Mouse (Mus musculus): ENCODE measurements around the gene Wnt7b.
A peak's percentile ranks its signal among the peaks of the same experiment; 100 is the strongest.

The Wnt7b gene

DNA sequence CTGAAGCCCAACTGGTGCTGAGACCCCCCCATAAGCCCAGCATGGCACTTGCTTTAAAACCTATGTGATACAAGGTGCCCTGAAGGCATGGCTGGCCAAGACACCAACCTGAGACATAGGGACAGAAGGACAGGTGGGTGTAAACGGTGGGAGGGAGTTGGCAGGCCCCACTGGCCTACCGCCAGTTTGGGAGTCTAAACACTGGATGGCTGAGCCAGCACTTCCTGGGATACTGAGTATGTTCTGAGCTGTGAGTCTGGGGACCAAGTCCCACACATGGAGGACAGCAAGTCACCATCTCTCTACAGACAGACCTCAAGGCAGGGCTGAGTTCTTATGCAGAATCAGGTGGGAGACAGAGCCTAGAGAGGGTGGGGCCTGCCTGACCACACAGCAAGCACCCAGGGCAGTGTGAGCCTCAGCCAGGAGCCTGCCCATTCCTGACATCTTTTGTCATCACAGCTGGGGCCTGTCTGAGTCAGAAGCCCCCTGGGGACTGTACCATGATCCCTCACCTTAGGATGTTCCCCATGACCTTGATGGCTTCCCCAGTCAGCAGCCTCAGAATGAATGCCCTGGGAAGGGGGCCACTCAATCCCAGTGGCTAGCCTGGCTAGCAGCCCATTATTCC, 13.0 kb downstream of the Wnt7b start:
- DNase-seq = no peak

DNA sequence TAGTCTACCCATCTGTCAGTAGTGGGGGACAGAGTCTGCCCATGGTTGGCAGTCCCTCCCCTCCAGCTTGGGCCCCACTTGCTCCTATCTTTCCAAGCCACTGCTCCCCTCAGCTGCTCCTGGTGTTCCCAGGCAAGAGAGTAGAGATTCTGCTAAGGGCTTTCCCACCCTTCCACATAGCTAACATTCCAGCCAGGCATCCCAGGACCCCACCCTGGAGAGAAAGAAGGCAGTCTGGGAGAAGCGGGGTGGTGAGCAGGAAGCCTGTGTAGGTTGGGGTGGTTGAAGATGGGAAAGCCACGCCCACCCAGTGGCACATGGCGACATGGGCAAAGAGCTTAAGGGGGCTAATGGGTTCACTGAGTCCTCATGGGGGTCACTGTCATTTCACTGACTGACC, 13.9 kb downstream of the Wnt7b start:
- DNase-seq = no peak

DNA sequence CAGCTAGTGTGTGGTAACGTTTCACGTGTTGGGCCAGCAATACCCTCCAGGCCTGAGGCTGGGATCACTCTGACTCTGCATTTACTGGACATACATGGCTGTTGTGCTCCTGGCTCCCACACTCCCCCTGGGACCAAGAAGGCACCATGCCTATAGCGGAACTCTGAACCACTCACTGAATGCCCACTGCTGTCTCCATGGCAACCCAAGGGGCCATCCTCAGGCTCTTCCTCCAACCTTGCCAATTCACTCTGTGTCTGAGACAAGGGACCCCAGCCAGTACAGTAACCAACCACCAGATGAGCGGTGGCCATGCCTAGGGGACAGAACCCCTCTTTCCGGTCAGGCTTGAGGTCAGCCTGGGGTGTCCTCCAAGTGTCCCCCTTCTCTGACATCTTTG, 17.3 kb downstream of the Wnt7b start:
- no peak for DNase-seq

DNA sequence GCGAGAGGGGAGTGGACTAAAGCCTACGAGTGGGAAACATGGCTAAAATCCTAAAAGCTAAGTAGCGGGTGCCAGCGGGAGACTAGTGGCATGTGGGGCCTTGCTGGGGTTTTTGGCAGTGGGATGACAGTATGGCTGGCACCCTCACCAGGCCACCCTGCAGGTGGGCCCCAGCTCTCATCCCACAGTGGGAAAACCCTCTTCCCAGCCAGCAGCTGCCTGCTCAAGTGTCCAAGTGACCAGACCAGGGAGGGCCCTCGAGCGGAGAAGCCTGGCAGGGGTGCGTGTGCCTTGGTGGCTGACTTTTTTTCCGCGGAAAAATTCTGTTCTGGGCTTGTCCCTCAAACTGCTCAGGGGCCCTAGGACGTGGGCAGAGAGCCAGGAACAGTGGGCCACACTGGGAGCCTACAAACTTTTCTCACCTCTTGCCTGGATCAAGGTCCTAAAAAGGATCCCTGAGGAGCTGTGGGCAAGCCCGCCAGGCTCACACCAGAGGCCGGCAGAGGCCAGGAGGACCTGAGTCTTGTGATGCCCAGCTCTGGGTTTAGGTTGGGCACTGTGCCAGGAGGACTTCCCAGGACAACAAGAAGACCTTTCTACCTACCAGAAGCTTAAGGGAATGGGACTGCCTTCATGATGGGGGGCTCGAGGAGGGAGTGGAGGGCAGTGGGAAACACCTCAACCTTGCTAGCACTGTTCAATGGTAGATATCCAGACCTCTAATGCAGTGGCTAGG, 18.1 kb downstream of the Wnt7b start:
- DNase-seq = no peak

DNA sequence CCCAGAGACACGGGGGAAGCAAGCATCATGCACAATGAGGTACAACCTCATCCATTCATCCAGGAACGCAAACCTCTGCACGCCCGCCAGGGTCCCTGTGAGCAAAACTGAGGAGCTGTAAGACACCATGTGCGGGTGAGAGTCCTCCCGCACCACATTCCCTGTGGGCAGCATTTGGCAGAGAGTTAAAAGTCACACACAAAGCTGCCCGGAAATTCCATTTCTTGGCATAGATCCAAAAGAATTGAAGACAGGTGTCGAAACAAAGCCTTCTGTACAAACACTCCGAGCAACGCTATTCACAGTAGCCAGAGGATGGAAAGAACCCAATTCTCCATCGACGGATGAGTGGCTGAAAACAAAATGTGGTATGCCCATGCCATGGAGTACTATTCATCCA, 20.3 kb downstream of the Wnt7b start:
- no peak for DNase-seq

DNA sequence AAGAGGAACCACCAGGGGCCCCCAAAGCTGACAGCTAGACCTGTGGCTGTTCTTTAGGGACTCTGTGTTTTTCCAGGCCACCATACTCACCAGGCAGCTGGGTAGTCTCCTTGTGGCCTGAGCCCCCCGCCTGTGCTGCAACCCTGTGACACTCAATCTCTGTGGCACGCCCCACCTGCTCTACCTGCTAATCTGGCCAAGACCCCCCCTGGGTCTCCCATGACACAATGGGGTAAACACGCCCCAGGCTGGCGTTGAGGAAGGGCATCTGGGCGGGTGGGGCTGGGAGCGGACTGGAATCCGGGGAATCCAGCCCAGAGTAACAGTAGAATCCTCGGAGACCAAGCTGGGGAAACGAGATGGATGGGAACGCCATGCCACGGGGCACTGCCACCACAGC, 21.4 kb downstream of the Wnt7b start:
- no peak for DNase-seq

DNA sequence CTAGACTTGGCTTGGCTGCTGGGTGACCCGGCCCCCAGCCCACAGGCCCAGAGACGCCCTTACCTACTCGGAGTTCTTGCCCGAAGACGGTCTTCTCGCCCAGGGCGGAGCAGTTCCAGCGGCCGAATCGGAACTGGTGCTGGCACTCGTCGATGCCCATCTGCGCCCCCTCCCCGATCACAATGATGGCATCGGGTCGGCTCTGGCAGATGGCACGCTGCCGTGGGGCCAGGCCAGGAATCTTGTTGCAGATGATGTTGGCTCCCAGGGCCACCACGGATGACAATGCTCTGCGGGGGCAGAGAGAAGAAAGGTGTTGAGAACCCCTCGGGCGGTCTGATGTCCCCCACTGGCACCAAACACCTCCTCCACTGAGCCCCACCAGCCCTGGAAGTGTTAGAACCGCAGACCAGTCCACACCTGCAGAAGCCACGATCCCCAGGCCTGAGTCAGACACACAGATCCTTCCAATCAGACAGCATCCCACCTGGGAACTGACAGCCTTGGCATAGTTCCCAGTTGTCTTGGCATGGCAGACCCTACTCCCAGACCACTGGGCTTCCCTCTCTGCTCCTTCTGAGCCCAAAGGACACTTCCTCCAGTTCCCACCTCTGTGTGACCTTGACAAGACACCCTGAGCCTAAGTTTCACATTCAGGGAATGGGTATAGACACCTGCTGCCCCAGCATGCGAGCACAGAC, 23.3 kb downstream of the Wnt7b start:
- DNase-seq = no peak

DNA sequence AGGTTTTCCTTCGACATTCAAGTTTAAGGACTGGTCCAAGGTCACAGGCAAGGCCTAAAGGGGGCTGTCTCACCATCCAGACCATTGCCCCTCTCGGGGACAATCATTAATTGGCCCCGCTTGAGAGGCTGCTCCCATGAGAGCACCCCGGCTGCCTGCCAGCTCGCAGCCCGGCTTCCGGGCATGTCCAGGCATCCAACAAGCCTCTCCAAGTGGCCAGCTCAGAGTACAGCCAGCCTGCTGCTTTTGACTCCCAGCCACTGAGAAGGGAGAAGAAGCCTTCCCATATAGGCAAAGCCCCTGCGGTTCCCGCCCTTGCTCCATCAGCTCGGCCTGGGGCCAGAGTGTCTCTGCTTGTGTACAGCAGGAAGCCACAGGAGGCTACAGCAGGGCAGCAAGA, 26.5 kb downstream of the Wnt7b start:
- no peak for DNase-seq

DNA sequence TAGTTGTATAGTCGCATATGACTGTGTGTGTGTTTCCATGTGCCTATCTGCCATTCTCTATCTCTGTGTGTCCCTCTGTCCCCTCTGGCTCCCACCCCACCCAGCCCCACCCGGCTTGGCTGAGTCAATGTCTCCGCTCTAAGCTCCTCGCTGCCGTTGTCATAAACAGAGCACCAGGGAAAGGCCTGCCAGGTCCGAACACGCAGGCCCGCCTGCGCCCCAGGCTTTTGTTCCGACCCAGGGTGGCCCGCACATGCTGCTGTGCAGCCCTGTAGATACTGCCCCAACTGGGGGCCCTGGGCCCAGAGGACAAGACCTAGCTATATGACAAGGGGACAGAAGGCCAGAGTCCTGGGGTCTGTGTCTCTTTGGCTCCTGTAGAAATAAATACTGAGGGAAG, 28.9 kb downstream of the Wnt7b start:
- no peak for DNase-seq

DNA sequence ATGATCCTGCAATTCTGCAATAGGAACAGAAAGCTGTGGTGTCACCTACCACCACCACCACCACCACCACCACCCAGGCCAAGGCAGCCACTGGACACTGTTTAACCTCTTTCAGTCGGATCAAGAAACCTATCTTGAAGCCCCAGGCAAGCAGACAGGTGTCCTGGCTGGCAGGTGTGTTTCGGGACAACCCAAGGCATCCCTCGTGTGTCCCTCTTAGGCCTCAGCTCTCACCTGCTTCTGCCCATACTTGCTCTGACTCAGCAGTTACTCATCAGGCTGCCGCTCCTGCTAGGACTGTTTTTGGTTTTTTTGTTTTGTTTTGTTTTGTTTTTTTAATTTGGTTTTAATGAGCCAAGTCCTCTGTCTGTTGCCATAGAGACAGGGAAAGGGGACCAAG, 35.8 kb downstream of the Wnt7b start:
- no peak for DNase-seq

DNA sequence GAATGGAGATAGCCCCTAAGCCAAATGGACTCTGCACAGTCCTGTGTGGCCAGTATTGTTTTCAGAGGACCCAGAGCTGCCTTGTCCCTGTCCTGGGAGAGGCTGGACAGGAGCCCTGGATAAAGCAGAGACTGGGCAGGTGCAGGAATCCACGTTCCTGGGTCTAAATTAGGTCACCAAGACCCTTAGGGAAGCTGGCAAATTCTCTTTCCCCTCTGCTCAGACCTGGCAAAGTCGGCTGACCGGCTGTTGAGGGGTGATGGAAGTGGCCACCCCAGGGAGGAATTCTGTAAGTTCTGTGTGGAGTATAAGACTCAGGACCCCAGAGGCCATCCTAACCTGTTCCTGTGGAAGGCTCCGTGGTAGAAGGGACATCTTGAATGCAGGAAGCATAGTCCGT, 36.9 kb downstream of the Wnt7b start:
- no peak for DNase-seq

DNA sequence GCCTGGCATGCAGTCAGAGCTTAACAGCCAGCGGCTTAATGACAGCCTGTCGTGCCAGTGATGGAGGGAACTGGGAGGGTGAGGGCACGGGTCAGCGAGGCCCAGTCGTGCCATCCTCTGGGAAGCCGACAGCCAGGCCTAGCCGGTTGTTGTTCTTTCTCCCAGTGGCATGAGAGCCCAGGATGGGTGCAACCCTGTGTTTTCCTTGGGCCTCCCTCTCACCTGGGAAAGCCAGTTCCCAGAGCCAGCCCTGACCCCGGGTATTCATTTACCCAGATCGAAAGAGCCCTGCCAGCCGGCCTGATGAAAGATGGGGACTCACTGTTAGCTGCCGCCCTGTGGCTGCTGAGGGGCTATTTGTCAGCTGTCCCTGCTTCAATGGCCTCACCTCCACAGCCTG, 44.1 kb downstream of the Wnt7b start:
- no peak for DNase-seq

DNA sequence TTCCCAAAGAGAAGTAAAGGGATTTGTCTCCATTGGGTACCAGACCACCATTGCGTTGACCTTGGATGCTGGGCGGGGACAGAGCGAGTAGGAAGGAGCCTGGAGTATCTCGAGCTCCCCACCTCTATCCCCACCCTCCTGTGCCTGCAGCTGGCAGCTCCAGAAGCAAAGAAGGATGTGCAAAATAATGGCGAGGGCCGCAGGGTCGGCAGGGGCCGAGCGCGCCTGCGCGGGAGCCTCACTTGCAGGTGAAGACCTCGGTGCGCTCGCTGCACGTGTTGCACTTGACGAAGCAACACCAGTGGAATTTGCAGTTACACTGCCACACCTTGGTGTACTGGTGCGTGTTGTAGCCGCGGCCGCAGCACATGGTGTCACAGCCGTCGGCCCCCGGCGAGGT, 45.1 kb downstream of the Wnt7b start:
- no peak for DNase-seq

DNA sequence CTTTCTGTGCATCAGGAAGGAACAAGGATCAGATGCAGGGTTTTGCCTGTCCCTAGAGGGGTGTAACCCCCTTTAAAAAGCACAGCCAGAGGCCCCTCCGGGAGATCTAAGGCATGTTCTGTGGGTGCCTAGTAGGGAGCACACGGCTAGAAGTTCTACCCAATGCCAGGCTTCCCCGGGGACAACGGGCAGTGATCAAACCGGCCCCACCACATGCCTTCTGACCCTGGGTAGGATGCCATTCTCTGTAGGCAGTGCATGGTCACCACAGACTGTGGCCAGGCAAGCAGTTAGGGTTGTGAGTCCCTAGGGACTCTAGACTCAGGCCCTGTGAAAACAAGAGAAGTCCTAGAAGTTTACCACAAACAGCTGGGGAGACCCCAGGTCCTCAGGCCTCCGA, 47.6 kb downstream of the Wnt7b start:
- DNase-seq = no peak

DNA sequence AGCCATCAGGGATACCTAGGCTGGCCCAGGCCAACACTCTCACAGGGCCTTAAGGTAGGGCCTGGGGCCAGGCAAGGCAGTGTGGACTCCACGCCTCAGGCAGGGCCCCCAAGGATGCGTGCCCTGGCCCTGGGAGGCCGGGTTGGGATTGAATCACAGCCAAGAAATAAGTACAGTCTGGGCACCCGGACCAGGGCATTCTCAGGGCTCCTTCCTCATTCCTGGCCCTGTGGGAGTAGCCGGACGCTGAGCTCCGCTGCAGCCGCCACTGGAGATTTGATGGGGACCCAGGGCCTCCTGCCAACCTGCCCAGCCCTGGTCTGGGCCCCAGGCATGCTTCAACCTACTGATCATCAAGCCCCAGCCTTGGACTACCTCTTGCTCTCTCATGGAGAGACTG, 48.1 kb downstream of the Wnt7b start:
- DNase-seq = no peak

DNA sequence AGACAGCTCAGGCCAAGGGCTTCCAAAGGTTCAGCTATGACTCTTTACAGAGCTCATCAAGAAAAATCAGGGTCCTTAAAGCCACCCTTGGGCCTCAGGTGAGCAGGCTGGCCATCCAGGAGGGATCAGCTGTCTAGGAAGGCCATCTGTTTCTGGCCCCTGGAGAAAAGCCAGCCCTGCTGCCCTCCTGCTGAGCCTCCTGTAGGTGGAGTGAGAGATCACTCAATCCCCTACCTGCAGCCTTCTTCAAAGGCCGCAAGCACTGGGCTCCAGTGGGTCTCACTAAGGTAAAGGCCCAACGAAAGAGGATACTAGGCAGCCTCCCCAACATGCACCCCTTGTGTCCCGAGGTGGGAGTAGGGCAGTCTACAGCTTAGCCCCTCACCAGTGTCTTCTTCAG, 50.2 kb downstream of the Wnt7b start:
- DNase-seq = no peak

DNA sequence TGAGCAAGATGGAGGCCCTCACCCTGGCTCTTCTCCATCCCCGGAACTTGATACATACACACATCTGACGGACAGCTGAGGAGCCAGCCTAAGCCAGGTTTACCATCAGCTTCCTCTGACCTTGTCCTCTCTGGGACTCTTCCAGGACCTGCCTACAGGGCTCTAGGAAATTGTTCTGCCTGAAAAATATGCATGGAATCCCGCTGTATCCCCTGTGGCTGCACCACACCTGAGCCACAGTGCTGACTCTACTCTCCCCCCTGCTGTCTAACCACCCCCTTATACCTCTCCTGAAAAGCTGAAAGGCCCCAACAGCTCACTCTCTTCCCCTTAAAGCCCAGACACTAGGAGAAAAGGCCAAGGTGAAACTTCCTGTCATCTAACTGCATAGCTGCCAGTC, 52.4 kb downstream of the Wnt7b start:
- no peak for DNase-seq

DNA sequence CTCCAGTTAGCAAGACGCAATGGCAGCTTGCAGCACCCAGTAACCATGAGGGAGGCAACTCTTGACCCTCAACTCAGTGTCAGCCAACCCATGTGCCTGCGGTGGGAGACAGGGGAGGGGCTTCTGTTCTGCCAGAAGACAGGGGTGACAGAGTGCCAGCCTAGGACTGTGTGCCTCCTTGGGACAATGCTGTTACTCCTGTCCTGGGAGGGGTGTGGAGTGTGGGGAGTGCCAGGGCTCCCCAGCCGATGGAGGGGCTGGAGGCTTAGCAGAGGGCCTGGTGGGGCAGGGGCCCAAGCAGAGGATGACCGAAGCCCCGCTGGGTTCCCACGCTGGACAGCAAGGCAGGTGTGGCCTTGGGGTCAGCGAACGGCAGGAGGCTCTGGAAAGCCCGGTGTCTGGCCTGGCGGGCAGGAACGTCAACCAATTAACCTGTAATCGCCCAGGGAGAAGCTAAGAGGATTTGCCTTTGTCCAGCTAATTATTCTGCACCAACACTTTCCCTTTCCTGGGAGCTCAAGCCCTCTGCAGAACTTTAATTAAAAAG, 57.8 kb downstream of the Wnt7b start:
- no peak for DNase-seq

DNA sequence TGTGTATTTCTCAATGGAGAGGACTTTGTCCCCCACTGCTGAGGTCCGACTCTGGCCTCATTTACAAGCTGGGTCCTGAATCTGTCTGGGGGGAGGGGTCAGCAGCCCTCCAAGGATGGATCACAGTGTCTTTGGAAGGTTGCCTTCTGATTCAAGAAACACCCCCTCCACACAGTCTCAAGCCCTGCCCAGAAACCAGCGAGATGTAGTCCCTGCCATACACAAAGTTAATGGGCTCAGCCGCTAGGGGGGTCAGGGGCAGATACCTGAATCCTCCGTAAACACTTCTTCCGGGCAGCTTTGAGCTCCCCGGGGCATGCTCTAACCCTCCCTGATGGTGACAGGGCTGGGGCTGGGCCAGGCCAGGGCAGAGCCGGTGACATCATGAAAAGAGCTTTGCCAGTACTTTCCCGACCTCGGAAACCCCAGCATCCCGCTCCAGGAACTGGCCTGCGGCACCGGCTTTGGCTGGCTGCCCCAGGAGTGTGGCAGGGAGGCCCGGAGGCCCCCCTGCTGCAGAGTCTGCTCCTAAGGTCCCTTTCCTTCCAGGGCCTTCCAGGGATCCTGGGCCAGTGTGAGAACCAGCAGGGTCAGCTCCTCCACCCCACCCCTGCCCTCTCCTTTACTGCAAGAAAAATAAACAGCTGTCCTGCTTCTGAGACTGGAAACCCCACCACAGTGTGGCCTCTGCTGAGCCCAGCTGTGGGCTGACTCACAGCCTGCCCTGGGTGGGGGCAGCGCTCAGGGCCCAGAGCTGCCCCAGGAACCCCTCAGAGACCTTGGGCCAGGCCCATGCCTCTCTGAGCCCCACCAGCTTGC, 58.9 kb downstream of the Wnt7b start:
- DNase-seq = peak; percentile 97

DNA sequence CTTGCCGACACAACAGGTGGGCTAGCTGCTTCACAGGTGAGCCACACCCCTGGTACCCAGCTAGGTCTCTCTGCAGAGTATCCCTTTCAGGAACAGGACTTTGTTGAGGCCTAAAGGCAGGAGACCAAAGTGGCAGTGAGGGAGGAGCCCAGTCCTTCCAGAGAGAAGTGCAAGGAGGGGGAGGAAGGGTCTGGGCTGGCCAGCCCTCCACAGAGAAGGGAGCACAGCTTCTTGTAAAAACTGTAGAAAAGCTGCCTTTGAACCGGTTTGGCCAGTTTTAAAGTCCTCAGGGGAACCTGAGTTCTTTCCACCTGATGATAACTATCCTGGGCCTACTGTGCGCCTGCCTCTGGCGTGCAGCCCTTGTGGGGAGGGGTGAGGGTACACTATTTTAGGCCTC, 62.8 kb downstream of the Wnt7b start:
- no peak for DNase-seq

DNA sequence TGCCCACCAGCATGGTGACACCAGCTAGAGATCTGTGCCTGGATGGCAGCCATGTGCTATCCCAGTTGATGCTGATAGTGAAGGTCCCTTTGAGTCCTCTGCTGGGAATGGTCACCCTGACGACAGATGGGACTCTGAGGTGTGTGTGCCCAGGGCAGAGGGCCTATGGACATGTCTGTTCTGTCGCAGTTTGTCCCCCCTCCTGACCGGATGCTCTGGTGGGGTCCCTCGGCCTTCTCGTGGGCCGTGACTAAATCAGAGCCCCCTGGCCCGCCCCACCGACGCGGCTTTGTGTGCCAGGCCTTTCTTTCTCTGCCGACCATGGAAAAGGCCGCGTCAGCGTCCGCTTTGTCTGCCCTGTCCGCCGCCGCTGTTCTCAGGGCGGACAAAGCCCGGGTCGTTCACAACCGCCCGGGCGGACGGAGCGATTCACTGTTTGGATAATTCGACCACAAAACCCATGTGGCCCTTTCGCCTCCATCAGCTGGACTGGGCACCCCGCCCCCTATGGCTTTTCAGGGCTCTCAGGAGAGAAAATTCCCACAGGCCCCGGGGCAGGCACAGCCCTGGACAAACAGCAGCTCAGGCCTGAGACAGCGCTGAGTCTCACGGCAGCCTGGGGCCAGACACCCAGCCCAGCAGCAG, 74.8 kb downstream of the Wnt7b start:
- no peak for DNase-seq

DNA sequence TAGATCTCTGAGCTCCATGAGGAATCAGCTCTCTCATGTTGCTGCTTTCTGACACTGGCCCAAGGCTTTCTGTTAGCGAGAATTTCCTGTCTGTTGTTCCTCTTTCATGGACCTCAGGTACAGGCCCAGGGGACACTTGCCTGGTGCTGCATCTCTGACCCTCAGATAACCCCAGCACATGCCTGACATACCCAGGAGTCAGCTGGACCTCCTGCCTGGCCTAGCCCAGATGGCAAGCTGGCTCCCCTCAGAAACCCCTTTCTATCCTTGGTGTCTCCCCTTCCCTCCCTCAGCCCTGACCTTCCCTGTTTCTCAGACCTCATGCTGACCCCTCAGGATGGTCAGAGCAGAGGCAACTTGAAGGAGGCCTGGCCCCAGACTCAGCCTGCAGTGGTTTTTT, 75.6 kb downstream of the Wnt7b start:
- no peak for DNase-seq

Data from heart, adult 11 months (tissue).